Mouse (Mus musculus) myocyte (in vitro differentiated cells): ENCODE measurements around the gene Scn5a. TPM values are rescaled to one million over a fixed set of nuclear protein-coding genes. Genes with fewer than 3 reads are reported as not detected.

Experiments used
- H3K27me3 ChIP-seq: one replicate; pipeline ENCODE4 v1.6.1; 2011; ENCODE audit not compliant: control insufficient read depth, insufficient read depth, insufficient read length
- H3K36me3 ChIP-seq: one replicate; pipeline ENCODE4 v1.6.1; 2011; ENCODE audit not compliant: control insufficient read depth, insufficient read depth
- H3K4me2 ChIP-seq: one replicate; pipeline ENCODE4 v1.6.1; 2011; ENCODE audit warnings: low read depth, control low read depth
- H3K4me3 ChIP-seq: one replicate; pipeline ENCODE4 v1.5.1; 2011; ENCODE audit warnings: mild to moderate bottlenecking, control low read depth, moderate library complexity
- H3K79me2 ChIP-seq: one replicate; pipeline ENCODE4 v1.6.1; 2011; ENCODE audit not compliant: control insufficient read depth, insufficient read depth
- H3ac ChIP-seq: one replicate; pipeline ENCODE4 v1.6.1; 2011; ENCODE audit not compliant: control insufficient read depth, insufficient read length
- CEBPB ChIP-seq: IDR thresholded peaks from 2 replicates; pipeline ENCODE4 v1.6.1; 2011; ENCODE audit warnings: mild to moderate bottlenecking, moderate library complexity; ENCODE audit not compliant: poor library complexity, insufficient read depth, severe bottlenecking
- E2F4 ChIP-seq: IDR thresholded peaks from one replicate; pipeline ENCODE4 v1.6.1; 2011; ENCODE audit warnings: mild to moderate bottlenecking, control low read depth, moderate library complexity; ENCODE audit not compliant: insufficient read depth
- MAX ChIP-seq: IDR thresholded peaks from one replicate; pipeline ENCODE4 v1.6.1; 2011; ENCODE audit warnings: low read depth, mild to moderate bottlenecking, control low read depth
- MYOD1 ChIP-seq, 3 experiments: IDR thresholded peaks; one replicate each; pipeline ENCODE4 v1.6.1; 2011; ENCODE audit warnings: control low read depth in 2 of 3, low read depth in 2 of 3, mild to moderate bottlenecking in 2 of 3, moderate library complexity in 1 of 3; ENCODE audit not compliant: insufficient read length in 2 of 3, control insufficient read depth in 1 of 3
- MYOG ChIP-seq, 3 experiments: IDR thresholded peaks; one replicate each; pipeline ENCODE4 v1.6.1; 2011; ENCODE audit warnings: control low read depth in 2 of 3, low read depth in 2 of 3, mild to moderate bottlenecking in 2 of 3; ENCODE audit not compliant: insufficient read length in 2 of 3, control insufficient read depth in 1 of 3, insufficient read depth in 1 of 3
- POLR2A ChIP-seq: IDR thresholded peaks from one replicate; pipeline ENCODE4 v1.6.1; 2011; ENCODE audit warnings: low read depth, mild to moderate bottlenecking, control low read depth, moderate library complexity; ENCODE audit not compliant: insufficient read length
- POLR2AphosphoS2 ChIP-seq: IDR thresholded peaks from one replicate; pipeline ENCODE4 v1.6.1; 2011; ENCODE audit warnings: low read depth, control low read depth; ENCODE audit not compliant: insufficient read length
- REST ChIP-seq: IDR thresholded peaks from one replicate; pipeline ENCODE4 v1.6.1; 2011; ENCODE audit warnings: mild to moderate bottlenecking, control low read depth, moderate library complexity; ENCODE audit not compliant: insufficient read depth, insufficient read length
- SRF ChIP-seq: IDR thresholded peaks from one replicate; pipeline ENCODE4 v1.6.1; 2011; ENCODE audit warnings: low read depth; ENCODE audit not compliant: control insufficient read depth, insufficient read length
- TCF12 ChIP-seq: IDR thresholded peaks from one replicate; pipeline ENCODE4 v1.6.1; 2011; ENCODE audit warnings: mild to moderate bottlenecking, control low read depth; ENCODE audit not compliant: poor library complexity, insufficient read depth, severe bottlenecking
- TCF3 ChIP-seq: IDR thresholded peaks from one replicate; pipeline ENCODE4 v1.6.1; 2011; ENCODE audit warnings: low read depth, control low read depth; ENCODE audit not compliant: insufficient read length
- USF1 ChIP-seq: IDR thresholded peaks from one replicate; pipeline ENCODE4 v1.6.1; 2011; ENCODE audit warnings: low read depth, mild to moderate bottlenecking, control low read depth, moderate library complexity
- polyA plus RNA-seq: library from polyadenylated mRNA; unstranded; fragments of >200 nt; fragmentation: generic; extraction: Trizol; gene quantifications from one replicate; pipeline ENCODE4 v1.2.1, GENCODE M21; 2012; ENCODE audit warnings: missing spikeins

Gene Scn5a
- polyA plus RNA-seq, 1 experiment, result 30.6 TPM

DNA sequence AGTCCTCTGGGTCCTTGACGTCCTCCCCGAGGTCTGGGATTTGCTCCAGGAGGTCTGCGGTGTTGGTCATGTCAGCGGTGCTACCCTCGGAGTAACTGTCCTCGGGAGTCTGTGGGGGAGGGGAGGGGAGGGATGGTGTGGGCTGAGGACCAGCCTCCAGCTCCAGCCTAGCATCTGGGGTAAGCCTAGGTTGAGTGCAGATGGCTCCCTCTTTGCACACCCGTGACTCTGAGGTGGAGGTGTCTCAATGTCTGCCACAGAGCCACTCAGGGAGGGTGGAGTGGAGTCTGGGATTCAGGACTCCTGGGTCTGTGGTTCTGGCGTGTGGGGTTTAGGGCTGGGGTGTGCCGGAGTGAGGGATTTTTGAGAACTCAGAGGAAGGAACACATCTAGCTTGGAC lies 65.8 kb downstream of the Scn5a start:
- Histone ChIP-seq H3K4me2 (no peak overlapping the region), H3K27me3 (no peaks in the 10 kb centered on the region), H3K4me3 (no peak overlapping the region), H3K36me3 (no peaks in the 10 kb centered on the region), H3ac (no peak overlapping the region), H3K79me2 (no peaks in the 10 kb centered on the region)
- no peak for TF ChIP-seq MYOD1 (IDR thresholded peaks at IDR 0.05; ENCODE audit: control insufficient read depth in 1 of 3, insufficient read length in 2 of 3, low read depth in 2 of 3)
- no peak for TF ChIP-seq E2F4
- TF ChIP-seq TCF3, result no peak
- TF ChIP-seq MAX, result no peak
- TF ChIP-seq MYOG (IDR thresholded peaks at IDR 0.05; ENCODE audit: control insufficient read depth in 1 of 3, insufficient read depth in 1 of 3, insufficient read length in 2 of 3, low read depth in 2 of 3), result no peak
- TF ChIP-seq TCF12, result no peak
- TF ChIP-seq POLR2A, result no peak
- no peak for TF ChIP-seq USF1
- TF ChIP-seq SRF, result no peak
- TF ChIP-seq POLR2AphosphoS2, result no peak
- no peak for TF ChIP-seq CEBPB
- no peak for TF ChIP-seq REST

DNA sequence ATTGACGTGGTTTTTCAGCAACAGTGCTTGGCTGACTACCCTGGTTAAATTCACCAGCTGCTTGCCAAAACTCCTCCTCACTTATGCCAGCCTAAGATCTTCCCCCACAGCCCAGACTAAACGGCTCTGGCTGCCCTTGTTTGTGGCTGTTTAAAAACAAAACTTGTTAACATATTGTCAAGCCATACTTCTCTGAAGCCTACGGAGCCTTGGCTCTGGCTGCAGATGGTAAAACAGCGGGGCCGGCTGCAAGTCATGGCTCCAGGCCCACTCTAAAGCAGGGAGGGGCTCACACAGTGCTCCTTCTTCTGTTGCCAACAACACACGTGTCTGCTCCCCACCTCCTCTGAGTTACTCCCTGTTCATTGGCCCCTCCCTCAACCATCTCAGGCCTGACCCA lies 67.9 kb downstream of the Scn5a start:
- TF ChIP-seq TCF3 (no peak), TCF12 (no peak)
- no peaks in the 10 kb centered on the region for H3K36me3 ChIP-seq
- H3K4me3 ChIP-seq, result no peak overlapping the region
- H3ac ChIP-seq, result no peak overlapping the region
- H3K27me3 ChIP-seq, result no peaks in the 10 kb centered on the region
- no peak overlapping the region for H3K4me2 ChIP-seq
- no peaks in the 10 kb centered on the region for H3K79me2 ChIP-seq

DNA sequence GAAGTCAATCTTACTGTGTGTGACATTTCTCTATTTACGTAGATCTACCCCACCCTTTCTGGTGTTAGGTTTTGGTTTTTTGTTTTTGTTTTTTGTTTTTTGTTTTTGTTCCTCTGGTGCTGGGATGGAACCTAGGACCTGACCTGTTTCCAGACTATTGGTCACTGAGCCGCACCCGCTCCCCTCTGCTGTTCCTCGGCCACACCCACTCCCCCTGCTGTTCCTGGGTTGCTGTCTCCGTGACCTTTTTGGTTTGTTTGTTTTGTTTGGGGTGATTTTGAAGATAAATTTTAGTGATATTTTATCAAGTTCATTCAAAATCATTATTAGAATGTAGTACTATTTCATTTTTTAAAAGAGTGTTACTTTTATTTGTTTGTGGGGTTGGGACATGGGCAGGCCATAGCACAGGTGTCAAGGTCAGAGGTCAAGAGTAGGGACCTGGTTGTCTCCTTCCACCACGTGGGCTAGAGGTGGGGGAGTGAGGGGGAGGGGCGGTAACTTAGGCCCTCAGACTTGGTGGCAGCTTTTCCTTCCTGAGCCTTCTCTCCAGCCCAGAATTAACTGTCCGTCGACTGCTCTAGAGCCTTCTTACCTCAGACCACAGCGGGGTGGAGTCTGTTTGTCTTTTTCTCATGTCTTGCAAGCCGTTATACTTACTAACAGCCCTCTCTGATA lies 73.7 kb downstream of the Scn5a start:
- no peak overlapping the region for H3K4me2 ChIP-seq
- no peak overlapping the region for H3ac ChIP-seq
- no peak for TF ChIP-seq TCF3
- TF ChIP-seq REST, result no peak
- TF ChIP-seq MAX, result no peak
- TF ChIP-seq TCF12, result no peak
- no peak for TF ChIP-seq POLR2AphosphoS2
- no peak for TF ChIP-seq USF1
- no peak for TF ChIP-seq E2F4
- no peak for TF ChIP-seq POLR2A
- no peak for TF ChIP-seq MYOG (IDR thresholded peaks at IDR 0.05; ENCODE audit: control insufficient read depth in 1 of 3, insufficient read depth in 1 of 3, insufficient read length in 2 of 3, low read depth in 2 of 3)
- TF ChIP-seq SRF, result no peak
- no peaks in the 10 kb centered on the region for H3K36me3 ChIP-seq
- no peaks in the 10 kb centered on the region for H3K27me3 ChIP-seq
- H3K79me2 ChIP-seq, result no peaks in the 10 kb centered on the region
- H3K4me3 ChIP-seq, result no peak overlapping the region

DNA sequence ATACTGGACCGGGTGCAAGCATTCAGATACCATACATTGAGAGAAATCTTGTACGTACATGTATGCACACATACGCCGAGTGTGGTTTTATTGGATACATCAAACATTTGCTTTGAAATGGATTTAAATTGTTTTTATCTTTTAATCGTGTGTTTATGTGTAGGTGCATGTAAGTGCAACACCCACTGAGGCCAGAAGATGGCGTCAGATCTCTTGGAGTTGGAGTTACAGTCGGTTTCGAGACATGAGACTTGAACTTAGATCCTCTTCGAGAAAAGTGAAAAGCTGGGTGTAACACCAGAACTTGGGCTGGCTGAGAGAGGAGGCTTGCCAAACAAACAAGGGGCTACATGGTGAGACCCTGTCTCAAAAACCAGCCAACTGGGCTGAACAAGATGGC lies 75.2 kb downstream of the Scn5a start:
- no peak for TF ChIP-seq MYOD1 (IDR thresholded peaks at IDR 0.05; ENCODE audit: control insufficient read depth in 1 of 3, insufficient read length in 2 of 3, low read depth in 2 of 3)
- no peak for TF ChIP-seq SRF
- H3K4me2 ChIP-seq, result no peak overlapping the region
- no peaks in the 10 kb centered on the region for H3K36me3 ChIP-seq
- no peaks in the 10 kb centered on the region for H3K79me2 ChIP-seq
- no peak overlapping the region for H3ac ChIP-seq
- no peak overlapping the region for H3K4me3 ChIP-seq
- no peaks in the 10 kb centered on the region for H3K27me3 ChIP-seq

DNA sequence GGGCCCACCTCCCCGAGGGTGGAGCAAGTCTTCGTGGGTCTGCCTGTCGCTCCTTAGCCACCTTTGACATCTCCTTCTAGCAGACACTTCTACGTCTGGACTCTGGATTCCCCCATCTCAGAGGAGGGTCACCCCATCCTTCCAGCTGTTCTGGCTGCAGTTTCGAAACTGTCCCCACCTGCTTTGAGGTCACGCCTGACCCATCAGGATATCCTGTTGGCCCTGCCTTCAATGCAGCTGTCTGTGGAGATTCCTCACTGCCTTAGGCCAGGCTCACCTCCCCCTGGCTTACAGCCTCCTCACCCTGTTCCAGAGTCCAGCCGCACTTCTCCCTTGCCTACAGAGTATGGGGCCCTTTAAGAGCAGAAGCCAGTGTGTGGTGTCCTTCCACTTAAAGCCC lies 79.9 kb downstream of the Scn5a start:
- TF ChIP-seq SRF (no peak), TCF3 (peak; percentile 92), E2F4 (no peak), MYOD1 (IDR thresholded peaks at IDR 0.05; ENCODE audit: control insufficient read depth in 1 of 3, insufficient read length in 2 of 3, low read depth in 2 of 3) (peak; percentile 12 to 98 (median 95)), CEBPB (peak; percentile 70; the same call in 1 of the 2 replicates), MYOG (IDR thresholded peaks at IDR 0.05; ENCODE audit: control insufficient read depth in 1 of 3, insufficient read depth in 1 of 3, insufficient read length in 2 of 3, low read depth in 2 of 3) (peak; percentile 38 to 98 (median 90)), REST (no peak), TCF12 (peak; percentile 74), POLR2AphosphoS2 (no peak)
- H3K4me3 ChIP-seq, result no peak overlapping the region
- no peaks in the 10 kb centered on the region for H3K79me2 ChIP-seq
- H3K4me2 ChIP-seq, result no peak overlapping the region
- H3K36me3 ChIP-seq, result no peaks in the 10 kb centered on the region
- no peak overlapping the region for H3ac ChIP-seq
- H3K27me3 ChIP-seq, result no peaks in the 10 kb centered on the region
